Mouse (Mus musculus) heart, embryonic 15.5 days (tissue): ENCODE measurements around the gene Ctnna3. TPM values are rescaled to one million over a fixed set of nuclear protein-coding genes. Genes with fewer than 3 reads are reported as not detected.
"Not testable (repeated sequence)": the region's sequence is repeated elsewhere in the genome, so short reads cannot be mapped to it uniquely, and the experiment has no call there.

ENCODE experiments used
- ATAC-seq: fragments of 200-750 bp; cut with Nextera tagmentation; replicated peaks from 2 replicates; pipeline ENCODE4 v1.8.0; 2017; ENCODE audit warnings: low read depth, moderate TSS enrichment; ENCODE audit not compliant: insufficient number of reproducible peaks, insufficient read depth, low FRiP score
- H3K27ac ChIP-seq: fragments of 300-500 bp; sonication (generic); 2 replicates; pipeline ENCODE4 v1.5.1; 2015; ENCODE audit warnings: mild to moderate bottlenecking, inconsistent platforms
- H3K27me3 ChIP-seq: fragments of 300-500 bp; sonication (generic); 2 replicates; pipeline ENCODE4 v1.6.1; 2015; ENCODE audit warnings: inconsistent platforms
- H3K36me3 ChIP-seq: fragments of 300-500 bp; sonication (generic); 2 replicates; pipeline ENCODE4 v1.6.1; 2015; ENCODE audit warnings: mild to moderate bottlenecking, inconsistent platforms
- H3K4me1 ChIP-seq: fragments of 300-500 bp; sonication (generic); replicated peaks from 2 replicates; pipeline ENCODE4 v1.6.1; 2015; ENCODE audit warnings: inconsistent platforms
- H3K4me2 ChIP-seq: fragments of 300-500 bp; sonication (generic); 2 replicates; pipeline ENCODE4 v1.6.1; 2015; ENCODE audit warnings: inconsistent platforms, mild to moderate bottlenecking, moderate library complexity
- H3K4me3 ChIP-seq: fragments of 300-500 bp; sonication (generic); 2 replicates; pipeline ENCODE4 v1.5.1; 2015; ENCODE audit warnings: mild to moderate bottlenecking, inconsistent platforms
- H3K9ac ChIP-seq: fragments of 300-500 bp; sonication (generic); 2 replicates; pipeline ENCODE4 v1.6.1; 2015; ENCODE audit warnings: mild to moderate bottlenecking, inconsistent platforms
- H3K9me3 ChIP-seq: fragments of 300-500 bp; sonication (generic); replicated peaks from 2 replicates; pipeline ENCODE4 v1.6.1; 2016; ENCODE audit warnings: inconsistent platforms
- WGBS: fragments of 180-500 bp; shearing (Covaris S2); methylation state at CpG from one replicate; pipeline ENCODE4 v1.1.7; 2015; ENCODE audit warnings: mixed read lengths; 5-methylcytosine and 5-hydroxymethylcytosine counted together
- polyA plus RNA-seq: library from polyadenylated mRNA; unstranded; fragments of >200 nt; fragmentation: Nextera tagmentation; extraction: Ambion mirVana; gene quantifications from 2 replicates; pipeline ENCODE4 v1.2.1, GENCODE M21; 2015

Ctnna3 gene
- polyA plus RNA-seq, 1 experiment from 2014 or later: 27.8 TPM

- H3K27ac ChIP-seq: no peak overlapping the region
- no peak overlapping the region for H3K4me2 ChIP-seq
- H3K4me1 ChIP-seq: peaks cover 6% of the 10 kb centered on the region
- no peaks in the 10 kb centered on the region for H3K9me3 ChIP-seq
- H3K9ac ChIP-seq: no peak overlapping the region
- WGBS: 91% methylated on average over 6 of the region's 6 CpGs
- no peaks in the 10 kb centered on the region for H3K36me3 ChIP-seq
- H3K27me3 ChIP-seq: no peaks in the 10 kb centered on the region
- no peak overlapping the region for H3K4me3 ChIP-seq
- ATAC-seq: no peak
These were observed 794.5 kb downstream of the Ctnna3 start for GRCm38 (mm10) chr10:64224424-64224823.

- H3K9me3 ChIP-seq, ATAC-seq, H3K27me3 ChIP-seq, H3K4me2 ChIP-seq, H3K36me3 ChIP-seq, H3K4me3 ChIP-seq, H3K9ac ChIP-seq, H3K27ac ChIP-seq: not testable (repeated sequence)
- peaks cover 12% of the 10 kb centered on the region for H3K4me1 ChIP-seq
These were observed 795.9 kb downstream of the Ctnna3 start for GRCm38 (mm10) chr10:64225826-64226225.

GRCm38 (mm10) chr10:64243421-64243820, 813.5 kb downstream of the Ctnna3 start:
- no peak overlapping the region for H3K4me3 ChIP-seq
- H3K27me3 ChIP-seq: no peaks in the 10 kb centered on the region
- H3K27ac ChIP-seq: no peak overlapping the region
- H3K9ac ChIP-seq: no peak overlapping the region
- no peaks in the 10 kb centered on the region for H3K4me1 ChIP-seq
- WGBS: 69% methylated on average over 4 of the region's 4 CpGs
- H3K36me3 ChIP-seq: no peaks in the 10 kb centered on the region
- H3K9me3 ChIP-seq: no peaks in the 10 kb centered on the region
- H3K4me2 ChIP-seq: no peak overlapping the region
- ATAC-seq: no peak

GRCm38 (mm10) chr10:64268156-64268555, 838.3 kb downstream of the Ctnna3 start:
- Histone ChIP-seq H3K27me3 (no peaks in the 10 kb centered on the region), H3K4me1 (no peaks in the 10 kb centered on the region), H3K27ac (no peak overlapping the region), H3K4me3 (no peak overlapping the region), H3K36me3 (no peaks in the 10 kb centered on the region), H3K9ac (no peak overlapping the region), H3K4me2 (no peak overlapping the region), H3K9me3 (no peaks in the 10 kb centered on the region)
- WGBS: 78% methylated on average over 4 of the region's 4 CpGs
- no peak for ATAC-seq

DNA sequence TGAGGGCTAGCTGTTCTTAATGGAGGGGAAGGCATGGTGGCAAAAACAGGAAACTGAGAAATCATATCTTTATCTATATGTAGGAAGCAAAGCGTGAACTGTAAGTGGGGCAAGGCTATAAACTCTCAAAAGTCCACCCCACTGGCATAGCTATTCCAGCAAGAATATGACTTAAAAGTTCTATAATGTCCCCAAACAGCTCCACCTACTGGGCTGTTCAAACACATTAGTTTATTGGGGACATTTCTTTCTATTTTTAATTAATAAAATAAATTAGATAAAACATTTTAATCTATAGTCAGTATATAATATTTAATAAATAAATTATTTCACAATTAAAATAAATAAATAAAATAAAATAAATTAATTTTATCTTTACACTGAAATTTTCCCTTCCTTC, 845.2 kb downstream of the Ctnna3 start:
- no peak for ATAC-seq
- H3K4me1 ChIP-seq: 0 out of 2 replicates have a peak, but pooled peaks cover 2% of the 10 kb centered on the region
- no peaks in the 10 kb centered on the region for H3K36me3 ChIP-seq
- no peak overlapping the region for H3K4me3 ChIP-seq
- WGBS: 72% methylated on average over 1 of the region's 1 CpGs
- H3K27me3 ChIP-seq: no peaks in the 10 kb centered on the region
- H3K27ac ChIP-seq: no peak overlapping the region
- no peaks in the 10 kb centered on the region for H3K9me3 ChIP-seq
- H3K9ac ChIP-seq: no peak overlapping the region
- H3K4me2 ChIP-seq: no peak overlapping the region

GRCm38 (mm10) chr10:64278836-64279235, 848.9 kb downstream of the Ctnna3 start:
- H3K27ac ChIP-seq: no peak overlapping the region
- ATAC-seq: no peak

DNA sequence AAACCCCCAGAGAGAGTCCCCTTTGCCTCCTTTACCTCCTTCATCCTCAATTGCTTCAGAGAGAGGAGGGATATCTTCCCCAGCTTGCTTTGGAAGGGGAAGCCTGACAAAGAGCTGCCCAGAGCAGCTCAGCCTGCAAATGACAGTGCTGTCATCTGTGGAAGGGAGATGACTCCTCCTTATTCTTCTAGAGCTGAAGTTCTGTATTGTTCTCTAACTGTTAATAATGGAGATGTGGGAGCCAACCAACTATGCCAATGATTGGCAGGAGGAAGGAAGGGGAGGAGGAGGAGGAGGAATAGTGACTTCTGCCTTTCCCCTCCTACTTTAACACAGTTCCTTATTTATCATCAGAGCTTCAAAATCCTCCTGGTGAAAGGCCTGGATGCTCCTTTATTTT, 875.9 kb downstream of the Ctnna3 start:
- Histone ChIP-seq H3K27me3 (no peaks in the 10 kb centered on the region), H3K4me1 (no peaks in the 10 kb centered on the region), H3K36me3 (no peaks in the 10 kb centered on the region), H3K4me3 (no peak overlapping the region), H3K4me2 (no peak overlapping the region), H3K9me3 (no peaks in the 10 kb centered on the region), H3K27ac (no peak overlapping the region), H3K9ac (no peak overlapping the region)
- ATAC-seq: no peak

More at GRCm38 (mm10) chr10:64278836-64279235, 848.9 kb downstream of the Ctnna3 start:
- H3K36me3 ChIP-seq: no peaks in the 10 kb centered on the region
- no peak overlapping the region for H3K4me3 ChIP-seq
- H3K27me3 ChIP-seq: no peaks in the 10 kb centered on the region
- H3K4me2 ChIP-seq: no peak overlapping the region
- 0 out of 2 replicates have a peak, but pooled peaks cover 2% of the 10 kb centered on the region for H3K4me1 ChIP-seq
- H3K9me3 ChIP-seq: no peaks in the 10 kb centered on the region
- WGBS: 39% methylated on average over 2 of the region's 2 CpGs
- no peak overlapping the region for H3K9ac ChIP-seq

DNA sequence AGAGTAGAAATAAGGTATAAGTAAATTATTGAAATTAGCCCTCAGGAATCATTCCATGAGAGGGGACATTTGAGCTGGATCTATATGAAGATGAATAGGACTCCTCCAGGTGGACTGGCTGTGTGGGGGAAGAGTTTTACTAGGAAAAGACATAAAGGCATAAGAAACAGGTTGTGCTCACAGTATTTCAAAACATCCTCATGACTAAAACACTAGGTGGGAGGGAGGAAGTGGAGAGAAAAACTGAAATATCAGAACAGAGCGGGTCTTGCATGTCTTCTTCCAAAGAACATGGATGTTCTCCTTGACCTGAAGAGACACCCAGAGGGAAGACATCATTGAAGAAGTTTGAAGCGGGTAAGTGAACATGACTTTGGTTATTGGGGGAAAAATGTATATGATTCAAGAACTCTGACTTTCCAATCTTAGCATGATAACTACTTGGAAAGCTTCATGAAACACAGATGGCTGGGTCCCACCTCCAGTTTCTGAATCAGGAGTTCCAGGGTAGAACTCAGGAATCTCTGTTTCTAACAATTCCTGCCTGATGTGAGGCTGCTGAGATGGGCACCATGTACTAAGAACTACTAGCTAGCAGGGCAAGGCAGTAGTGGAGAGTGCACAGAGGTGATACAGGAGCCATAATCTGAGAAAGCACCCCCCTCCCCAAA, 881.9 kb downstream of the Ctnna3 start:
- Histone ChIP-seq H3K27me3 (no peaks in the 10 kb centered on the region), H3K4me2 (no peak overlapping the region), H3K9ac (no peak overlapping the region), H3K4me1 (no peaks in the 10 kb centered on the region), H3K36me3 (no peaks in the 10 kb centered on the region), H3K4me3 (no peak overlapping the region), H3K9me3 (no peaks in the 10 kb centered on the region), H3K27ac (no peak overlapping the region)
- WGBS: 85% methylated on average over 2 of the region's 2 CpGs
- no peak for ATAC-seq

DNA sequence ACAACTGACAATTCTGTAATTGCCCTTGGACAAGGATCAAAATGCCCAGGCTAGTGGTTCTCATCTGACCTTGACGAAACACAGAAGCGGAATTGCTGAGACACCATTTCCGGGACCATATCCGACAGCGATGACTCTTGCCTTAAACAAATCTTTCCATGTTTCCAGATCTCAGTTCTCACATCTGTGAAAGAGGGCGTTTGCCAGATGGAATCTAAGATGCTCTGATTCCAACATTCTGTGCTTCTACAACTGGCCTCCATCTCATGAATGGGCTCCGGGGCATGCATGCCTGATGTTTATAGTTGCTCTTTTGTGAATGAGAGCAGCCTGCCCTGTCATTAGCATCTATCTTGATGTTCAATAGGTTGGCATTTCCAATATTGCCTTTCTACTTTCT, 890.4 kb downstream of the Ctnna3 start:
- Histone ChIP-seq H3K9me3 (no peaks in the 10 kb centered on the region), H3K36me3 (no peaks in the 10 kb centered on the region), H3K4me3 (no peak overlapping the region), H3K27ac (no peak overlapping the region), H3K27me3 (no peaks in the 10 kb centered on the region), H3K9ac (no peak overlapping the region), H3K4me2 (no peak overlapping the region), H3K4me1 (no peaks in the 10 kb centered on the region)
- ATAC-seq: no peak
- 82% methylated on average over 7 of the region's 7 CpGs for WGBS

DNA sequence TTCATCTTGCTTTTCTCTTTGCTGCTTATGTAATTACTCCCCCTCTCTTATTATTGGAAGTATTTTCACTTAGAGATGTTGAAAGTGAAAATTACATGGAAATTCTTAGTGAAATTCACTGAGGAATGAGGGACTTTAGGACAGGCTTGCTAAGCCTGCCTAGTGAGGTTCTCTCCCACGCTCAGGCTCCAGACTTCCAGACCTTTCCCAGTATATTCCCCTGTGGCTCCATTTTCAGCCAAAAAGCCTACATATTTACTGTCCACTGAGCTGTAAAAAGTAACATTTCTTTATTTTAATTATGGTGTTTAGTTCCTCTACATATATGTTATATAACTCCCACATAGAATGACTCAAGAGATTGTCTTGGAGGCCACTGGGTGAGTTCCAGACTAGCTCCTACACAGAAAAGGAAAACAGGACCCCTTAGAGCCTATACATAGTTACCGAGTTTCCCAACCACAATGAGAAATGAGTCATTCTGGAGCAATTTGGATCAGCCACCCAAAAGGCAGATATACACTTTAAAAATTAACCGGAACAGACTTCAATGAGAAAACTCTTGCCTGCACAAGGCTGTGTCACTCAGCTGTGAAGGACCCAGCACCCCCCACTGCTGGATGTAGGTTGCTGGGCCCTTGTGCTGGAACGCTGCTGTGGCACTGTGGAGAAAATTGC, 912.9 kb downstream of the Ctnna3 start:
- H3K36me3 ChIP-seq: no peaks in the 10 kb centered on the region
- no peaks in the 10 kb centered on the region for H3K9me3 ChIP-seq
- WGBS: 74% methylated on average over 4 of the region's 4 CpGs
- ATAC-seq: no peak
- no peaks in the 10 kb centered on the region for H3K4me1 ChIP-seq
- H3K27me3 ChIP-seq: no peaks in the 10 kb centered on the region
- no peak overlapping the region for H3K4me2 ChIP-seq
- no peak overlapping the region for H3K4me3 ChIP-seq
- no peak overlapping the region for H3K9ac ChIP-seq
- H3K27ac ChIP-seq: no peak overlapping the region

GRCm38 (mm10) chr10:64373288-64373687, 943.4 kb downstream of the Ctnna3 start:
- Histone ChIP-seq H3K4me2 (no peak overlapping the region), H3K9me3 (no peaks in the 10 kb centered on the region), H3K4me3 (no peak overlapping the region), H3K4me1 (no peaks in the 10 kb centered on the region), H3K36me3 (no peaks in the 10 kb centered on the region), H3K27me3 (no peaks in the 10 kb centered on the region), H3K27ac (no peak overlapping the region), H3K9ac (no peak overlapping the region)
- 71% methylated on average over 3 of the region's 3 CpGs for WGBS
- ATAC-seq: no peak

GRCm38 (mm10) chr10:64377751-64378150, 947.9 kb downstream of the Ctnna3 start:
- Histone ChIP-seq H3K9ac (no peak overlapping the region), H3K9me3 (no peaks in the 10 kb centered on the region), H3K27me3 (no peaks in the 10 kb centered on the region), H3K4me1 (no peaks in the 10 kb centered on the region), H3K27ac (no peak overlapping the region), H3K4me2 (no peak overlapping the region), H3K36me3 (no peaks in the 10 kb centered on the region), H3K4me3 (no peak overlapping the region)
- ATAC-seq: no peak
- 84% methylated on average over 4 of the region's 4 CpGs for WGBS
